Mouse (Mus musculus) adrenal gland, postnatal 36 days (tissue): ENCODE results near the gene Pld2. TPM values are rescaled to one million over a fixed set of nuclear protein-coding genes. Genes with fewer than 3 reads are reported as not detected.
A peak's percentile ranks its signal among the peaks of the same experiment; 100 is the strongest.
"Not testable (repeated sequence)": the region's sequence is repeated elsewhere in the genome, so short reads cannot be mapped to it uniquely, and the experiment has no call there.

Experiments
- DNase-seq, 2 experiments: peaks; one replicate each; pipeline ENCODE4 v3.0.0; 2021; ENCODE audit warnings: mixed read lengths in 1 of 2
- long read RNA-seq, 2 experiments: library from polyadenylated mRNA; stranded (forward); transcript quantifications; one replicate each; pipeline ENCODE4 v2.0.0; 2021; ENCODE audit warnings: borderline sequencing depth in 2 of 2
- total RNA-seq, 2 experiments: library from RNA; stranded (reverse); gene quantifications; 2 replicates each; pipeline ENCODE4 v1.2.3; 2021

Gene Pld2
- total RNA-seq = 1 to 10 TPM; 8.1 to 8.6 TPM
- long read RNA-seq, experiment 1, transcript Pld2-201 (25 exons, 3,659 nt) = major isoform, 5 of 9 reads
- long read RNA-seq, experiment 1, partial matches to known transcripts = 2 of 9 reads
- long read RNA-seq, experiment 1, other reads (novel, unspliced or antisense) = 2 of 9 reads
- long read RNA-seq, experiment 2, partial matches to known transcripts = 0 of 2 reads
- long read RNA-seq, experiment 2, other reads (novel, unspliced or antisense) = 2 of 2 reads

GRCm38 (mm10) chr11:70539877-70540587 lies at the start of gene Pld2:
Gene Pld2, plus strand, starts transcription at chr11:70540064.
- DNase-seq = peak; percentile 93 to 94

GRCm38 (mm10) chr11:70499566-70500475 lies 40.0 kb upstream of the Pld2 start:
- peak; percentile 74 to 76 for DNase-seq

GRCm38 (mm10) chr11:70500476-70500812 lies 39.4 kb upstream of the Pld2 start:
- no peak for DNase-seq

GRCm38 (mm10) chr11:70502018-70502417 lies 37.8 kb upstream of the Pld2 start:
- DNase-seq = no peak

DNA sequence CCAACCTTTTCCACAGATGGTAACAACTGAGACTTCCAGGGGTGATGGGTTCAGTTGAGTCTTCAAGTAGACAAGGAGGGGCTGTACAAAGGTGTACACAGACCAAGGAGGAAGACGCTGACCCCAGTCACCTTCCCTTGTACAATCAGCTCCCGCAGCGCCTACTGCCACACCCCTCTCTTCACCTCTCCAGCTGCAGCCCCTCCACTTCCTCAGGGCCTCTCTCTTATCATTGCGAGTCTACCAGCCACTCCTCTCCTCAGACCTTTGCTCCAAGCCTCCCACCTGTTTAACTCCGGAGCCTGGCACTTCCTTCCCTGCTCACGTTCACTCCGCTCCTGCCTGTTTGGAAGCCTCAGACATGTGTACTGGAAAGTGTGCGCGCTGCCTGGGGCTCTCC lies 34.9 kb upstream of the Pld2 start, which contains the start of gene Tm4sf5:
TSS of gene Tm4sf5 (plus strand) at position 275 of the 400 bp plus-strand sequence.
- no peak for DNase-seq

DNA sequence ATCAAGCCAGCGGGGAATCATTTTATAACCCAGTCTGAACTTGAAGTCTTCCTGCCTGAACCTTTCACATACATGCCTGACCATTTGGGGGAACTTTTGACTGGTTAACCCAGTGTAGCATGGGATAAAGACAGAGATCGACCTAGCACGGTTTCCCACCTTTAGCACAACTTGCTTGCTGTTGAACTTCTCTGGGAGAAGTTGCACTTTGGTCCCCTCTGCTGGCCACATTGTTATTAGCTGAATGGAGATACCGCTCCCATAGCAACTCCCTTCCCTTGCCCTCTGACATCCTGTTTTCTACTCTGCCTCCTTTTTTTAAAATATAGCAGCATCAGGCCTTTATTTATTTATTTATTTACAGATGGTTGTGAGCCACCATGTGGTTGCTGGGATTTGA lies 33.5 kb upstream of the Pld2 start:
- peak; percentile 75 to 82 for DNase-seq

DNA sequence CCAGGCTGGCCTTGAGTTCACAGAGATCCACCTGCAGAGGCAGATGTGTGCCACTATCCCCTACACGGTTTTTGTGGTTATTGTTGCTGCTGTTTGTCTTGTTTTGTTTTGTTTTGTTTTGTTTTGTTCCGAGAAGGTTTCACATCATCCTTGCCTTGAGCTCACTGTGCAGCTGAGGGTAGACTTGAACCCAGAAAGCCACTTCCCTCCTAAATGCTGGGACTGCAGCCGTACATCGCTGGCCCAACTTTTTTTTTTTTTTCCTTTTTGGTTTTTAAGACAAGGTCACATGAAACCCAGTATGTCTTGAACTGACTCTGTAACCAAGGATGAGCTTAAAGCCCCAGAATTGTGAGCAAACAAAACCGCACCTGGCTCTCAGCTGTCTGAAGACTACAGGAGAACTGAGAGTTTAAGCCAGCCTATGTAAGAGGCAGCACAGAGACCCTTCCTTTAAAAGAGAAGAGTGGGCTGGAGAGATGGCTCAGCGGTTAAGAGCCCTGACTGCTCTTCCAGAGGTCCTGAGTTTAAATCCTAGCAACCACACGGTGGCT lies 32.8 kb upstream of the Pld2 start:
- no peak for DNase-seq

DNA sequence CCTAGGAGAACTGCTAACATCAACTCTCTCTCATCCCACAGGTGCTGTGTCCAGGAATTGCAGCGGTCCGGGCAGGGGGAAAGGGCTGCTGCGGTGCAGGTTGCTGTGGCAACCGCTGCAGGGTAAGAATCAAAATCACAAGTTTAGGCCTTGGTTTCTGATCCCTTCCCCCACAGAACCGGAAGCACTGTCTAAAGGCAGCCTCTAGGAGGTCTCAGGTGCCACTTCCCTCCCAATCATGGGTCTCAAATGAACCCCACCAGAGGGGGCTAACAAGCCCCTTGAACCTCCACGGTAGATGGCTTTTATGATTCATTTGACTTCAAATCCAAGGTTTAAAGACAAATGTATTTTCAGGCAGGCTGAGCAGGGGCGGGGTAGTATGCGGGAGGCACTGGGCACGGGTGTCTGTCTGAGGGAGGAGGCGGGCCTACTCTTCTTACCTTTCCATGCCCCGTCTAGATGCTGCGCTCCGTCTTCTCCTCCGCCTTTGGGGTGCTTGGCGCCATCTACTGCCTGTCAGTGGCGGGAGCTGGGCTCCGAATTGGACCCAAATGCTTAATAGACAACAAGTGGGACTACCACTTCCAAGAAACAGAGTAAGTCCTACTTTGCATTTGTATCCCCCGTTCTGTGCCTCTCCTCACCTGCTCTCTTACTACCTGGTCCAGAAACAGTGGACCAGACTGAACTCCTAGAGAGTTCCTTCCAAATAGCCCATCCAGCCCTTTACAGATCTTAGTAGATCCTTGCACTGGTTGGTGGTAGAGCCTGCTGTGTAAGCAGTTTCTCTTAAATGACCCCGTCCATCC lies 29.9 kb upstream of the Pld2 start:
- DNase-seq = peak; percentile 39 to 52

GRCm38 (mm10) chr11:70511242-70511641 lies 28.6 kb upstream of the Pld2 start:
- no peak for DNase-seq

DNA sequence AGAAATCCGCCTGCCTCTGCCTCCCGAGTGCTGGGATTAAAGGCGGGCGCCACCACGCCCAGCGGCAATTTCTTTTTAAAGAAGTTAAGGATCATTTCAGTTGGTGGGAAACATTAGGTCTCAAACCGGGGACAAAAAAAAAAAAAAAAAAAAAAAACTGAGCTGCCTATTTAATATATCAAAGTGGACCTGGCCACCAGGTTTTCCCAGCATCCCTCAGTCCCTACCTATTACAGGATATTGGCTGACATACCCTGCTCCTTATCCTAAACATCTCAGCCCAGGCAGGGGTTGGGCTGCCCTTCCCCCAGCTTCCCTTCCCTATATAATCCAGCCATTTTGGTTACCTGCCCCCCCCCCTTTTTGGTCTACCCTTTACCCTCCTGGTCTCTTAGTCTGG lies 28.0 kb upstream of the Pld2 start:
- no peak for DNase-seq

DNA sequence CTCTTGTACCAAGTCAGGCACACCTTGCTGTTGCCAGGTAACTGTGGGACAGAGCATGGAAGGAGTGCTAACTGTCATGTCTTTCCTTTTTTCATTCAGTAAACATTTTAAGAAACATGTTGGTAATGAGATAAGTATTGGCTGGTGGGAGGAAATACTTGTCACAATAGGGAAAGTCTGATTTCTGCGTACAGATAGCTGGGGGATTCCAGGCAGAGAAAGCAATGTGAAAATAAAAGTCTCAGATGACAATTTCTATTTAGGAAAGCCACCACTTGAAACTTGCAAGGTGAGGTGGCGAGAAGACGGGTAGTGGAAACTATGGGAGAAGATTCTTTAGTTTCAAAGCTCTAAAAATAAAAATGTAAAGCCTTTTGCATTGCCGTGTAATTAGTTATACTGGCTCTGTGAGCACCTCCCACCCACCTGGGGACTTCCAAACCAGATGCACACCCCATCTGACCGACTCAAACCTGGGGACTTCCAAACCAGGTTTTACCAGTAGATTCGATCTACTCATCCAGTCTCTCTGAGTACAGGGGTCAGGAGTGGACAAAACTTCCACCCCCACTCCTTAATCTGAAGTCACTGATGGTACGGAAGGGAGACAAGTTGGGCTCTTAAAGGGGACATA lies 27.0 kb upstream of the Pld2 start:
- DNase-seq = no peak

DNA sequence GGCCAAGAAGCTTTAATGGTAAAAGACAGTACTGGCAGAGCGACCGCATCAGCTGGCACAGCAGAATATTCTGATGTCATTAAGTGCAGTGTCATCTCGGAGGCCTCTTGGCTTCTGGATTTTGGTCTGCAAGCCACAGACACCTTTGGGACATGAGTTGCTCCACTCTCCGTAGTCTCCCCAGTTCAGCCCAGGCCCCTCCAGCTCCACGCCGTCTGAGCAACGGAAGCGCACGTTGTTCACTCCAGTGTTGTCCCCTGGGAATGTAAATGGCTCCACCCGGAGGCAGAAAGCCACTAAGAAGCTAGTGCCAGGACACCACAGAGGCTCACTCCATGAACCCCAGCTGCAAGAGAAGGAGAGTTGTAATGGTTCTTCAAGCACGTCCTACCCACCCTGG lies 26.3 kb upstream of the Pld2 start:
- DNase-seq = peak; percentile 15 to 41

DNA sequence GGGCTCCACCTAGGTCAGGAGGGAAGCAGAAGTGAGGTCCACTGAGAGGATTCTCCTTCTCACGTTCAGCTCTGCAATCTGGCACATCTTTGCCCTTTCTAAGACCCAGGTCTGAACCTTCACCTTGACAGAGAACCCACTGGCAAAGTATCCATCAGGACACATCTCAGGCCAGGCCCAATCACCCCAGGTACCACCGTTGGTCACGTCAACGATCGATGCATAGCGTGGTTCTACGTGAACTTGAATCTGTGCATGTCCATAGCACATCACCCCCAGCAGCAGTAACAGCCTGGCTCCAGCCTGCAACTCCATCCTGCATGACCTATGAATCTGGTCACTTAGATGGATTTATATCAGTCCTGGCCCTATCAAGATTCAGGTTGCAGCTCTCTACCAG lies 25.6 kb upstream of the Pld2 start, which contains the start of gene Vmo1:
TSS of gene Vmo1 (minus strand) at position 329 of the 400 bp plus-strand sequence.
- no peak for DNase-seq

GRCm38 (mm10) chr11:70516352-70516751 lies 23.5 kb upstream of the Pld2 start:
- DNase-seq = peak in 1 of 2 experiments; percentile 26

DNA sequence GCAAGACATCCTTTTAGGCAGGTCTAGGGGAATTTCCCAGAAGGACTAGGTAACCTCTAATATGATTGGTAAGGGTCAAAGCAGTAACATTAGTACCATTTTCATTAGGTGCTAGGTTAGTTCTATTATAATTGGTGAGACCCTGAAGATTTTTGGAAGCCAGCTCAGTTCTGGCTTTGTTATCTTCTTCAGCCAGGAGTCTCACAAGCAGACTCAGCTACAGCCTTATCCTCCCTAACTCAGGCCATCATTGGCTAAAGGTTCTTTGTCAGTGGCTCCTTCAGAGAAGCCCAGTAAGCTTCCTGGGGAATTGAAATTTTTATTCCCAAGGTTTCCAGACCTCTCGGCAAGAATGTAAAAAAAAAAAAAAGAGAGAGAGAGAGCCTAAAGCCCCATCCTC lies 21.4 kb upstream of the Pld2 start:
- DNase-seq = no peak

GRCm38 (mm10) chr11:70518923-70519322 lies 20.9 kb upstream of the Pld2 start, which contains the start of gene Gltpd2:
Gene Gltpd2, plus strand, starts transcription at chr11:70519196.
- DNase-seq = no peak

GRCm38 (mm10) chr11:70520178-70520769 lies 19.6 kb upstream of the Pld2 start:
- peak; percentile 41 to 60 for DNase-seq

DNA sequence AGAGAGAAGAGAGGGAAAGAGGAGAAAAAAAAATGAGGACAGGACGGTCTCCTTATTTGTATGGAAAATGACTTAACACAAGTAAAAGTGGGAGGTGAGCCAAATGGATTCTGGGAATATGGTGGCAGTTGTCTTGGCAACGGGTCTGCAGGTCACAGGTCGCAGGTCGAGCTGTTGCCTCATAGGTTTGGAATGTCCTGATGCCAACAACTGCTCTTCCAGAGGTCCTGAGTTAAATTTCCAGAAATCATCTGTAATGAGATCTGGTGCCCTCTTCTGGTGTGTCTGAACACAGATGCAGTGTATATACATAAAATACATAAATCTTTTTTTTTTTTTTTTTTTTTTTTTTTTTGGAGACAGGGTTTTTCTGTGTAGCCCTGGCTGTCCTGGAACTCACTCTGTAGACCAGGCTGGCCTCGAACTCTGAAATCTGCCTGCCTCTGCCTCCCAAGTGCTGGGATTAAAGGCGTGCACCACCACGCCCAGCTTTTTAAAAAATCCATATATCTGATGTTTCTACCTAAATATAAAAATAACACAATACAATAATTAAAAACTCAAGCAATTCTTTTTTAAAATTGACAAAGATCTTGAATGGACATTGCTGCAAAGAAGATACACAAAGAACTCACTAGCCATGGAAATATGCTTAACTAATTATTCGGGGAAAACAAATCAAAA lies 16.4 kb upstream of the Pld2 start:
- DNase-seq = not testable (repeated sequence)

DNA sequence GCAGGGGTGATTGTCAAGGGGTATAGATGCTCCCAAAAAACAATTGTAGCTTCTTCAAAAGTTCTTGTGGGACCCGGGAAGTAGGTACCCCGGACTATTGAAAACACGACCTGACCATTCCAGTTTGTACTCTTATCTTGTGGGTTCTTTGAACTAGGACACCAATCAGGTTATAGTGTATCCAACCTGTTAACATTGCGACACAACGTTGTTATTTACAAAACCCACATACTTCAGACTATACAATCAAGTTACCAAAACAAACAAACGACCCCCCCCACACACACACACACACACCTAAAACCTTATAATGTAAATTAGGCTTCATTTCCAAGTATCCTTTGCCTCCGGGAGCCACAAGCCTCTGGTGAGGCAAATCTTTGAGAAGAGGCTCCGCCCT lies 15.1 kb upstream of the Pld2 start:
- no peak for DNase-seq

DNA sequence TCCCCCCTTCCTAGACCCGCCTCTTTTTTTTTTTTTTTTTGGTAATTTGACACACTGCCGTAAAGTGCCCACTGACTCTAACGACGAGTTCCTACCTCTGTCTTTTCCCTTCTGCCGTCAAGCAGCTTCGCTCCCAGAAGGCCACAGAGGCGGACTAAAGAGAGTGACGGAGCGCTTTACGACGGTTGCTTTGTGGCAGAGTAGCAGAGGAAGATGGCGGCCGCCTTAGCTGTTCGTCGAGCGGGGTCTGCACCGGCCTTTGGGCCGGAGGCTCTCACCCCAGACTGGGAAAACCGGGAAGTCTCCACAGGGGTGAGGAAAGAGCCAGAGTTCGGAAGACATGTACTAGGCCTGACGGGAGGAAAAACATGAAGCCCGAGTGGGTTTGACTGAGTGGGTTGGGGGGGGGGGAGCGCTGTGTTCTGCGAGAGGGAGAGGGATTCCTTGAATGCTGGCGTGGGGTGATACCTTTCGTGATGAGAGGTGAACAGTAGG lies 14.6 kb upstream of the Pld2 start, which contains the start of gene Psmb6:
TSS of gene Psmb6 (plus strand) at position 184 of the 495 bp plus-strand sequence.
- DNase-seq = peak; percentile 89 to 91
